Comparison of ENCODE assay signal across 16 mouse cellular contexts in genomic region chr7:58858921-58859320, GRCm38 (mm10).
"Had no signal": no experiment of that assay in that cellular context is flagged by ENCODE, and none has a peak within 500 bp of the region (broad histone marks: within the 10 kb centered on the region; RNA-seq: fewer than 3 reads in every experiment).

No protein-coding gene starts in this region.

- ATAC-seq: intestine, postnatal 0 days; liver, postnatal 0 days; lung, postnatal 0 days had no signal

- H3K27me3 ChIP-seq: kidney, embryonic 15.5 days; limb, embryonic 12.5 days; limb, embryonic 15.5 days; neural tube, embryonic 13.5 days had no signal

- DNase-seq: kidney, adult 2 months; kidney, postnatal 10 days; kidney, postnatal 36 days; layer of hippocampus, postnatal 36 days; left cerebral cortex, postnatal 4 days; liver, postnatal 0 days; lung, embryonic 14.5 days; midbrain, embryonic 14.5 days; thymus, adult 18-20 months; thymus, postnatal 36 days had no signal

- H3K36me3 ChIP-seq: kidney, embryonic 15.5 days; limb, embryonic 12.5 days; limb, embryonic 15.5 days; neural tube, embryonic 13.5 days had no signal
